Comparison of ENCODE assay signal across 7 mouse cellular contexts in the genomic region with DNA sequence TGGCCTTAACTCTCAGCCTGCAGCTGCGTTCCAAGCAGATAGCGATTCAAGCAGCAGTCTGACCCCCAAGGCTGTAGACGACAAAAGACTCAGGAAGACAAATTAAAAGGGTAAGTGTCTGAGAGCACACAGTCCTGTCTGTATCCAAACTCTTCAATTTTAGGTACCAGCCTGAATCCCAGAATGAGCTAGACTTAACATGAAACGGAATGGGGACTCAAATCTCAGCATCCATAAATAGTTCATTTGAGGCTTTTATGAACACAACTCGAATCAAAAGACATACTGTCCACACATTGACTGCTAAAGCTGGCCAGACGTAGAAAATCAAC. TPM values are rescaled to one million over a fixed set of nuclear protein-coding genes. Genes with fewer than 3 reads are reported as not detected.
DNase-seq lines count a peak whose midpoint lies in the region; ATAC-seq and TF ChIP-seq lines count a peak whose summit lies in the region.

No protein-coding gene starts in this region.

- TF ChIP-seq POLR2A in limb, embryonic 14.5 days (IDR thresholded peaks at IDR 0.05; ENCODE audit: borderline replicate concordance, extremely low read depth, insufficient read depth, insufficient read length): 0 out of 2 replicates have a peak, but pooled peaks have one; percentile 9

- no peak for DNase-seq in lung, postnatal 25 days (ENCODE audit: low spot score)
- DNase-seq in limb, embryonic 14.5 days (ENCODE audit: low spot score): no peak
- no peak for DNase-seq in left cerebral cortex, adult 18-20 months (ENCODE audit: low spot score in 2 of 2)

- ATAC-seq in lung, embryonic 16.5 days (ENCODE audit: low read depth): no peak
- ATAC-seq in forebrain, embryonic 13.5 days: no peak; the same call in 1 of the 2 replicates
- ATAC-seq in limb, embryonic 14.5 days (ENCODE audit: low FRiP score, low read depth): no peak; the same call in 1 of the 2 replicates
- ATAC-seq in stomach, embryonic 14.5 days (ENCODE audit: insufficient number of reproducible peaks, insufficient read depth, low FRiP score, low read depth): no peak
- ATAC-seq in erythroblast, adult 5-6 weeks (replicated peaks; ENCODE audit: low FRiP score, poor library complexity, severe bottlenecking): no peak

- no peaks in the 10 kb centered on the region for H3K9me3 ChIP-seq in lung, embryonic 16.5 days (ENCODE audit: control insufficient read depth, low read length)
- no peaks in the 10 kb centered on the region for H3K9me3 ChIP-seq in forebrain, embryonic 13.5 days (replicated peaks)
- no peaks in the 10 kb centered on the region for H3K9me3 ChIP-seq in limb, embryonic 14.5 days (ENCODE audit: control insufficient read depth, low read length)
- H3K9me3 ChIP-seq in stomach, embryonic 14.5 days (ENCODE audit: control insufficient read depth, low read depth, low read length): no peaks in the 10 kb centered on the region

- no peaks in the 10 kb centered on the region for H3K4me1 ChIP-seq in lung, embryonic 16.5 days (replicated peaks; ENCODE audit: control insufficient read depth, insufficient read depth, low read length)
- H3K4me1 ChIP-seq in forebrain, embryonic 13.5 days: peaks cover 43% of the 10 kb centered on the region
- peaks cover 10% of the 10 kb centered on the region for H3K4me1 ChIP-seq in limb, embryonic 14.5 days (ENCODE audit: control insufficient read depth, insufficient read depth, low read length)
- 0 out of 2 replicates have a peak, but pooled peaks cover 3% of the 10 kb centered on the region for H3K4me1 ChIP-seq in stomach, embryonic 14.5 days (ENCODE audit: control insufficient read depth, insufficient read depth, low read length)

- peak overlapping the region; percentile 54 for H3K4me2 ChIP-seq in lung, embryonic 16.5 days (ENCODE audit: low read depth, low read length)
- peak overlapping the region; percentile 44 for H3K4me2 ChIP-seq in forebrain, embryonic 13.5 days
- peak overlapping the region; percentile 70 for H3K4me2 ChIP-seq in limb, embryonic 14.5 days (replicated peaks; ENCODE audit: low read depth, low read length, severe bottlenecking)
- peak overlapping the region; percentile 68 for H3K4me2 ChIP-seq in stomach, embryonic 14.5 days (replicated peaks; ENCODE audit: low read depth, low read length)

- H3K4me3 ChIP-seq in lung, embryonic 16.5 days (ENCODE audit: low read length): peak overlapping the region; percentile 53
- peak overlapping the region; percentile 25 for H3K4me3 ChIP-seq in forebrain, embryonic 13.5 days
- H3K4me3 ChIP-seq in limb, embryonic 14.5 days (replicated peaks; ENCODE audit: low read length): peak overlapping the region; percentile 64
- peak overlapping the region; percentile 48 for H3K4me3 ChIP-seq in stomach, embryonic 14.5 days (ENCODE audit: low read depth, low read length)

- WGBS in lung, embryonic 16.5 days: 30% methylated on average over 6 of the region's 6 CpGs
- WGBS in forebrain, embryonic 13.5 days: 22% methylated on average over 6 of the region's 6 CpGs
- WGBS in limb, embryonic 14.5 days: 2% methylated on average over 6 of the region's 6 CpGs
- WGBS in stomach, embryonic 14.5 days: 17% methylated on average over 6 of the region's 6 CpGs

- no peaks in the 10 kb centered on the region; the same call in 1 of the 2 replicates for H3K36me3 ChIP-seq in lung, embryonic 16.5 days (ENCODE audit: control insufficient read depth, insufficient read depth, low read length)
- H3K36me3 ChIP-seq in forebrain, embryonic 13.5 days (ENCODE audit: poor library complexity, severe bottlenecking): peaks cover 14% of the 10 kb centered on the region
- H3K36me3 ChIP-seq in limb, embryonic 14.5 days (ENCODE audit: control insufficient read depth, insufficient read depth, low read length): peaks cover 17% of the 10 kb centered on the region
- H3K36me3 ChIP-seq in stomach, embryonic 14.5 days (ENCODE audit: control insufficient read depth, insufficient read depth, low read length): peaks cover 7% of the 10 kb centered on the region; the same call in 1 of the 2 replicates

- peak overlapping the region; percentile 93 for H3K27ac ChIP-seq in lung, embryonic 16.5 days (ENCODE audit: low read length)
- peak overlapping the region; percentile 96 for H3K27ac ChIP-seq in forebrain, embryonic 13.5 days
- H3K27ac ChIP-seq in limb, embryonic 14.5 days (replicated peaks; ENCODE audit: low read depth, low read length): peak overlapping the region; percentile 98
- peak overlapping the region; percentile 98 for H3K27ac ChIP-seq in stomach, embryonic 14.5 days (ENCODE audit: low read length)

- H3K27me3 ChIP-seq in lung, embryonic 16.5 days (ENCODE audit: control insufficient read depth, insufficient read depth, low read depth, low read length): no peaks in the 10 kb centered on the region
- no peaks in the 10 kb centered on the region for H3K27me3 ChIP-seq in forebrain, embryonic 13.5 days
- H3K27me3 ChIP-seq in limb, embryonic 14.5 days (ENCODE audit: control insufficient read depth, insufficient read depth, low read length): no peaks in the 10 kb centered on the region
- H3K27me3 ChIP-seq in stomach, embryonic 14.5 days (ENCODE audit: control insufficient read depth, insufficient read depth, low read length): no peaks in the 10 kb centered on the region

- H3K9ac ChIP-seq in lung, embryonic 16.5 days (ENCODE audit: low read length): peak overlapping the region; percentile 72
- peak overlapping the region; percentile 66 for H3K9ac ChIP-seq in forebrain, embryonic 13.5 days
- peak overlapping the region; percentile 80 for H3K9ac ChIP-seq in limb, embryonic 14.5 days (ENCODE audit: low read depth, low read length, severe bottlenecking)
- peak overlapping the region; percentile 60 for H3K9ac ChIP-seq in stomach, embryonic 14.5 days (replicated peaks; ENCODE audit: low read depth, low read length)

RNA-seq across cellular contexts. Expression of a gene that starts 46.4 kb away (rescaled TPM):
- 73.3 and 74.4 TPM in 2 replicates for polyA plus RNA-seq in lung, embryonic 16.5 days (2015; fragmentation: Nextera tagmentation; extraction: Ambion mirVana)
- polyA plus RNA-seq in forebrain, embryonic 13.5 days (2015; fragmentation: Nextera tagmentation; extraction: Ambion mirVana): 62.6 and 67.2 TPM in 2 replicates
- polyA plus RNA-seq in limb, embryonic 14.5 days (2012; rRNA removed): 75.1 and 89.2 TPM in 2 replicates
- 84.9 and 85.8 TPM in 2 replicates for polyA plus RNA-seq in limb, embryonic 14.5 days (2014; fragmentation: Nextera tagmentation; extraction: Ambion mirVana)
- 77.0 and 78.7 TPM in 2 replicates for polyA plus RNA-seq in stomach, embryonic 14.5 days (2014; fragmentation: Nextera tagmentation; extraction: Ambion mirVana)
- total RNA-seq in erythroblast, adult 5-6 weeks (2015; ENCODE audit: low replicate concordance): 9.2 and 11.3 TPM in 2 replicates
- 1.4 and 5.9 TPM in 2 replicates for total RNA-seq in erythroblast, adult 5-6 weeks (2017; ENCODE audit: low replicate concordance)
- 10 to 100 TPM; 34.4 to 35.2 TPM for total RNA-seq in left cerebral cortex, adult 18-20 months (2021)

RNA-seq across cellular contexts. Expression of a gene that starts 56.2 kb away (rescaled TPM):
- polyA plus RNA-seq in lung, embryonic 16.5 days (2015; fragmentation: Nextera tagmentation; extraction: Ambion mirVana): 44.9 and 47.0 TPM in 2 replicates
- polyA plus RNA-seq in forebrain, embryonic 13.5 days (2015; fragmentation: Nextera tagmentation; extraction: Ambion mirVana): 33.5 and 37.5 TPM in 2 replicates
- 65.9 and 81.2 TPM in 2 replicates for polyA plus RNA-seq in limb, embryonic 14.5 days (2012; rRNA removed)
- 76.0 and 87.3 TPM in 2 replicates for polyA plus RNA-seq in limb, embryonic 14.5 days (2014; fragmentation: Nextera tagmentation; extraction: Ambion mirVana)
- polyA plus RNA-seq in stomach, embryonic 14.5 days (2014; fragmentation: Nextera tagmentation; extraction: Ambion mirVana): 69.4 and 78.0 TPM in 2 replicates
- total RNA-seq in erythroblast, adult 5-6 weeks (2015; ENCODE audit: low replicate concordance): 1.9 and 2.9 TPM in 2 replicates
- total RNA-seq in erythroblast, adult 5-6 weeks (2017; ENCODE audit: low replicate concordance): 2.8 and 4.7 TPM in 2 replicates
- 1 to 10 TPM; 7.0 to 9.6 TPM for total RNA-seq in left cerebral cortex, adult 18-20 months (2021)
